Mouse (Mus musculus) ES-E14 (cell line): ENCODE results near the gene H2afz.

ENCODE experiments used
- CHD2 ChIP-seq: IDR thresholded peaks from 2 replicates; pipeline ENCODE4 v1.6.1; 2014; ENCODE audit warnings: mild to moderate bottlenecking, low read depth, low read length, inconsistent platforms
- HCFC1 ChIP-seq: IDR thresholded peaks from 2 replicates; pipeline ENCODE4 v1.6.1; 2012; ENCODE audit warnings: low read length, inconsistent platforms, borderline replicate concordance; ENCODE audit not compliant: insufficient read depth
- MAFK ChIP-seq: IDR thresholded peaks from 2 replicates; pipeline ENCODE4 v1.6.1; 2014; ENCODE audit warnings: mild to moderate bottlenecking, low read depth, low read length, inconsistent platforms; ENCODE audit not compliant: insufficient read depth
- ZNF384 ChIP-seq: IDR thresholded peaks from 2 replicates; pipeline ENCODE4 v1.6.1; 2012; ENCODE audit warnings: low read depth, low read length, inconsistent platforms

GRCm38 (mm10) chr3:137827678-137828077, 36.6 kb upstream of the H2afz start:
- no peak for TF ChIP-seq HCFC1
- no peak for TF ChIP-seq MAFK
- TF ChIP-seq CHD2 = no peak
- no peak for TF ChIP-seq ZNF384
